Mouse (Mus musculus): ENCODE results near the gene Bnc1.

- TF ChIP-seq CTCF (IDR thresholded peaks at IDR 0.05; ENCODE audit: low read depth, low read length) (no peak), POLR2A (IDR thresholded peaks at IDR 0.05; ENCODE audit: extremely low read depth, insufficient read depth, low read length) (no peak)
Measured at GRCm38 (mm10) chr7:81933601-81934266, 58.4 kb downstream of the Bnc1 start.

Data from liver, adult 2 months (tissue).